Mouse (Mus musculus) MN1 (cell line): ENCODE results near the gene Hoxd10.

Experiments
- DNase-seq: peaks from one replicate; pipeline ENCODE4 v3.0.0-alpha.2; 2016; ENCODE audit warnings: low spot score

The Hoxd10 gene

GRCm38 (mm10) chr2:74681594-74682531 is 9.9 kb upstream of the Hoxd10 start:
- DNase-seq: no peak

GRCm38 (mm10) chr2:74682796-74683195 is 8.9 kb upstream of the Hoxd10 start:
- no peak for DNase-seq

GRCm38 (mm10) chr2:74683471-74683951 is 8.2 kb upstream of the Hoxd10 start:
- no peak for DNase-seq

- DNase-seq: no peak
Measured at GRCm38 (mm10) chr2:74684106-74684505, 7.6 kb upstream of the Hoxd10 start.

- DNase-seq: no peak
Measured at GRCm38 (mm10) chr2:74685059-74685603, 6.6 kb upstream of the Hoxd10 start.

GRCm38 (mm10) chr2:74686301-74686987 is 5.3 kb upstream of the Hoxd10 start:
- DNase-seq: no peak

- no peak for DNase-seq
Measured at GRCm38 (mm10) chr2:74686988-74687697, 4.6 kb upstream of the Hoxd10 start.

- DNase-seq: no peak
Measured at GRCm38 (mm10) chr2:74687698-74688555, 3.8 kb upstream of the Hoxd10 start.

- DNase-seq: no peak
Measured at GRCm38 (mm10) chr2:74688795-74689573, 2.7 kb upstream of the Hoxd10 start.

- no peak for DNase-seq
Measured at GRCm38 (mm10) chr2:74689574-74690337, 2.0 kb upstream of the Hoxd10 start.

GRCm38 (mm10) chr2:74690338-74690716 is 1.4 kb upstream of the Hoxd10 start:
- no peak for DNase-seq

GRCm38 (mm10) chr2:74691995-74692807 is 477 bp downstream of the Hoxd10 start:
- no peak for DNase-seq

- DNase-seq: no peak
Measured at GRCm38 (mm10) chr2:74692808-74693431, 1.2 kb downstream of the Hoxd10 start.

- DNase-seq: no peak
Measured at GRCm38 (mm10) chr2:74693432-74693827, 1.7 kb downstream of the Hoxd10 start.

- no peak for DNase-seq
Measured at GRCm38 (mm10) chr2:74694066-74694465, 2.3 kb downstream of the Hoxd10 start.

GRCm38 (mm10) chr2:74695383-74695782 is 3.7 kb downstream of the Hoxd10 start:
- no peak for DNase-seq

GRCm38 (mm10) chr2:74695813-74696430 is 4.2 kb downstream of the Hoxd10 start:
- DNase-seq: no peak
